ENCODE assay signal across 29 mouse cellular contexts in the genomic region with DNA sequence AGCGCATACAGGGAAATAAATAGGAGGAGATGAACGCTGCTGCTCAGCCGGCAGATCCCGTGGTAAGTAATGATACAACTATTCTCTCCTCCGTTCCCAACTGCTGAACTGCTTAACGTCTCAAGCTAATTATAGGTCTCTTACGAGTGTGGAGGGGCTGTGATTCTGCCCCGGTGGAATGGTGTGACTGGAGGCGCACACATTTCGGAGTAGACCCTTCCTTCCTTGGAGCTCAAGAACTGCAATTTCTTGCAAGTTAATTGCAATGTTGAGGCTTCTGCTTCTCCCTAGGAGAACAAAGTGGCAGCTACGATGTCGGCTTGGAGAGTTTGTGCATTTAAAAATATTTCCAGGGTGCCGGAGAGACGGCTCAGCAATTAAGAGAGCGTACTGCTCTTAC. TPM values are rescaled to one million over a fixed set of nuclear protein-coding genes. Genes with fewer than 3 reads are reported as not detected.
DNase-seq lines count a peak whose midpoint lies in the region; ATAC-seq and TF ChIP-seq lines count a peak whose summit lies in the region.
"Had no signal": no experiment of that assay in that cellular context is flagged by ENCODE, and none has a peak within 500 bp of the region (broad histone marks: within the 10 kb centered on the region; RNA-seq: fewer than 3 reads in every experiment).

No protein-coding gene starts in this region.

- peak; percentile 73; the same call in 1 of the 2 replicates for ATAC-seq in frontal cortex, adult (ENCODE audit: low TSS enrichment)
- ATAC-seq in heart, postnatal 0 days (ENCODE audit: insufficient read depth, low read depth) = no peak
- ATAC-seq: intestine, embryonic 15.5 days; liver, embryonic 12.5 days; midbrain, embryonic 16.5 days had no signal

- intact Hi-C loops in left cerebral cortex, postnatal 14 days (cut with DNase I) = no loop called here

- H3K9me3 ChIP-seq in heart, postnatal 0 days (replicated peaks; ENCODE audit: control insufficient read depth, low read length) = no peaks in the 10 kb centered on the region
- H3K9me3 ChIP-seq: hindbrain, embryonic 15.5 days; intestine, embryonic 15.5 days; kidney, embryonic 15.5 days; limb, embryonic 12.5 days; liver, embryonic 12.5 days had no signal

- 38% methylated on average over 15 of the region's 15 CpGs for WGBS in heart, postnatal 0 days

- TF ChIP-seq EP300 in heart, postnatal 0 days (IDR thresholded peaks at IDR 0.05; ENCODE audit: low read depth) = no peak

- H3K27me3 ChIP-seq in heart, postnatal 0 days (ENCODE audit: control insufficient read depth, insufficient read depth, low read length) = no peaks in the 10 kb centered on the region
- H3K27me3 ChIP-seq: CH12.LX; hindbrain, embryonic 15.5 days; kidney, embryonic 15.5 days; limb, embryonic 12.5 days; liver, embryonic 12.5 days had no signal

- H3K27ac ChIP-seq in heart, postnatal 0 days (ENCODE audit: low read depth) = no peak overlapping the region
- H3K27ac ChIP-seq: hindbrain, embryonic 15.5 days; intestine, embryonic 15.5 days; kidney, embryonic 15.5 days; limb, embryonic 12.5 days; liver, embryonic 12.5 days had no signal

- no peak overlapping the region for H3K9ac ChIP-seq in heart, postnatal 0 days (replicated peaks; ENCODE audit: low read depth, low read length)
- H3K9ac ChIP-seq: hindbrain, embryonic 15.5 days; intestine, embryonic 15.5 days; kidney, embryonic 15.5 days; limb, embryonic 12.5 days; liver, embryonic 12.5 days; lung, embryonic 14.5 days had no signal

- TF ChIP-seq CTCF in heart, postnatal 0 days (IDR thresholded peaks at IDR 0.05; ENCODE audit: low read depth) = no peak

- H3K4me2 ChIP-seq in heart, postnatal 0 days (ENCODE audit: low read depth, low read length) = peak overlapping the region; percentile 54
- H3K4me2 ChIP-seq: hindbrain, embryonic 15.5 days; intestine, embryonic 15.5 days; kidney, embryonic 15.5 days; limb, embryonic 12.5 days; liver, embryonic 12.5 days; lung, embryonic 14.5 days had no signal

- no peaks in the 10 kb centered on the region for H3K4me1 ChIP-seq in heart, postnatal 0 days (ENCODE audit: control insufficient read depth, insufficient read depth)
- H3K4me1 ChIP-seq: hindbrain, embryonic 15.5 days; intestine, embryonic 15.5 days; kidney, embryonic 15.5 days; limb, embryonic 12.5 days; liver, embryonic 12.5 days had no signal

- no peaks in the 10 kb centered on the region for H3K36me3 ChIP-seq in heart, postnatal 0 days (replicated peaks; ENCODE audit: control insufficient read depth, insufficient read depth, low read length)
- H3K36me3 ChIP-seq: hindbrain, embryonic 15.5 days; intestine, embryonic 15.5 days; kidney, embryonic 15.5 days; liver, embryonic 12.5 days had no signal

- H3K4me3 ChIP-seq in heart, postnatal 0 days (ENCODE audit: low read depth, low read length) = peak overlapping the region; percentile 20
- H3K4me3 ChIP-seq: hindbrain, embryonic 15.5 days; intestine, embryonic 15.5 days; kidney, embryonic 15.5 days; limb, embryonic 12.5 days; liver, embryonic 12.5 days had no signal

- no peak for DNase-seq in frontal cortex, postnatal 25 days (ENCODE audit: low spot score in 2 of 2)
- peak; percentile 33 for DNase-seq in heart, postnatal 0 days (ENCODE audit: low spot score)
- DNase-seq in heart, adult 8-10 months (ENCODE audit: low spot score) = no peak
- peak; percentile 88 for DNase-seq in brain, adult 2 months (ENCODE audit: low read depth, low spot score)
- DNase-seq in left cerebral cortex, postnatal 14 days (ENCODE audit: low spot score in 2 of 2) = peak; percentile 35 to 49
- no peak for DNase-seq in urinary bladder, postnatal 14 days (ENCODE audit: low spot score)
- DNase-seq: adrenal gland, postnatal 14 days; cerebellum, adult 11-12 months; cerebellum, postnatal 14 days; embryo, embryonic 11 days; gastrocnemius, postnatal 36 days; heart, postnatal 36 days; kidney, postnatal 4 days; layer of hippocampus, adult 9-11 months; lung, embryonic 14.5 days; lung, postnatal 36 days; thymus, postnatal 25 days had no signal

RNA-seq across cellular contexts. Expression of a gene that starts 34.9 kb away (rescaled TPM):
- 0.27 and 2.5 TPM in 2 replicates for total RNA-seq in heart, postnatal 0 days (2014; rRNA removed; ENCODE audit: low replicate concordance)
- polyA plus RNA-seq in heart, postnatal 0 days (2015; fragmentation: Nextera tagmentation; extraction: Ambion mirVana) = 0.15 and 0.20 TPM in 2 replicates
- total RNA-seq in heart, adult 8-10 months (2022) = not detected
- total RNA-seq in left cerebral cortex, postnatal 14 days (2021) = 1 to 10 TPM; 3.6 to 7.7 TPM
- total RNA-seq: heart, postnatal 36 days had no signal

RNA-seq across cellular contexts. Expression of a gene that starts 46.9 kb away (rescaled TPM):
- 5.9 and 6.0 TPM in 2 replicates for total RNA-seq in heart, postnatal 0 days (2014; rRNA removed; ENCODE audit: low replicate concordance)
- polyA plus RNA-seq in heart, postnatal 0 days (2015; fragmentation: Nextera tagmentation; extraction: Ambion mirVana) = 5.4 and 5.8 TPM in 2 replicates
- total RNA-seq in heart, adult 8-10 months (2022) = 1 to 10 TPM; 5.1 to 6.3 (median 5.6) TPM
- total RNA-seq in left cerebral cortex, postnatal 14 days (2021) = 10 to 100 TPM; 20.3 to 22.2 TPM
- total RNA-seq: megakaryocyte-erythroid progenitor cell, adult 5-6 weeks had no signal

RNA-seq across cellular contexts. Expression of a gene that starts 48.4 kb away (rescaled TPM):
- total RNA-seq in heart, postnatal 0 days (2014; rRNA removed; ENCODE audit: low replicate concordance) = 0.08 TPM in 1 of 2 replicates, not detected in the other
- polyA plus RNA-seq in heart, postnatal 0 days (2015; fragmentation: Nextera tagmentation; extraction: Ambion mirVana) = 0.33 and 0.34 TPM in 2 replicates
- under 1 TPM in 1 of 4 experiments, not detected in 3; 0.11 TPM for total RNA-seq in heart, adult 8-10 months (2022)
- under 1 TPM; 0.17 to 0.40 TPM for total RNA-seq in left cerebral cortex, postnatal 14 days (2021)
- total RNA-seq: adrenal gland, postnatal 14 days; CH12.LX; gastrocnemius, postnatal 36 days; megakaryocyte-erythroid progenitor cell, adult 5-6 weeks; MEL; neutrophil, adult 5-6 weeks had no signal
- polyA plus RNA-seq: small intestine, adult 2 months had no signal

Comparison
In these comparisons a context has a peak if more than half of its experiments do, and no peak if none do; other contexts are left out.
1. DNase-seq: peak in heart, postnatal 0 days (single experiment), brain, adult 2 months (single experiment) and left cerebral cortex, postnatal 14 days (2 of 2); none in frontal cortex, postnatal 25 days (0 of 2), heart, adult 8-10 months (single experiment) and urinary bladder, postnatal 14 days (single experiment).